9 mouse cellular contexts compared by ENCODE assay signal in the genomic region with DNA sequence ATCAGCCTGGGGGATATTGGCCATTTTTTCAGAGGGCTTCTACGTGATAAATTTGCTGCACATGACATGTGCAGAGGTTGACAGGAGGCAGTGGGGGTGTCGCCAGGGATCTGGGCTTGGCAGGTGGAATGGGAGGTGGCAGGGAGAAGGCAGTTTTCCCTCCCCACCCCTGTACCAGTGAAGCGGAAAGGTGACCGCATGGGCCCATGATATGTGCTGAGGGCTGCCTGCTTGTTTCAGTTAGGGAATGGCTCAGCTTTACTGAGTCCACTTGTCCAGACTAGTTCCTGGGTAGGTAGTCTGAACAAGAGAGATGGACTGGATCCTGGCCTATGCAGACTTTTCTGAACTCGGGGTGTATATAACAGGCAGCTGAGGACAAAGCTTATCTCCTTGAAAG. TPM values are rescaled to one million over a fixed set of nuclear protein-coding genes. Genes with fewer than 3 reads are reported as not detected.
A peak's percentile ranks its signal among the peaks of the same experiment; 100 is the strongest.
DNase-seq lines count a peak whose midpoint lies in the region; ATAC-seq and TF ChIP-seq lines count a peak whose summit lies in the region.
"Had no signal": no experiment of that assay in that cellular context is flagged by ENCODE, and none has a peak within 500 bp of the region (broad histone marks: within the 10 kb centered on the region; RNA-seq: fewer than 3 reads in every experiment).

No protein-coding gene starts in this region.

- H3K27me3 ChIP-seq in neural tube, embryonic 13.5 days = no peaks in the 10 kb centered on the region
- H3K27me3 ChIP-seq in kidney, postnatal 0 days (ENCODE audit: insufficient read depth, low read length) = no peaks in the 10 kb centered on the region

- H3K4me1 ChIP-seq in neural tube, embryonic 13.5 days (replicated peaks) = peaks cover 39% of the 10 kb centered on the region
- peaks cover 21% of the 10 kb centered on the region for H3K4me1 ChIP-seq in kidney, postnatal 0 days (replicated peaks; ENCODE audit: insufficient read depth, low read length)

- no peak overlapping the region for H3K4me2 ChIP-seq in neural tube, embryonic 13.5 days
- H3K4me2 ChIP-seq in kidney, postnatal 0 days (ENCODE audit: low read length) = no peak overlapping the region

- ATAC-seq in neural tube, embryonic 13.5 days (ENCODE audit: low read depth) = no peak
- ATAC-seq in kidney, postnatal 0 days (replicated peaks; ENCODE audit: low FRiP score, low read depth) = peak; percentile 47

- no peak overlapping the region for H3K4me3 ChIP-seq in gastrocnemius, adult 2 months
- H3K4me3 ChIP-seq in neural tube, embryonic 13.5 days = no peak overlapping the region
- H3K4me3 ChIP-seq in kidney, postnatal 0 days (replicated peaks; ENCODE audit: low read depth, low read length) = no peak overlapping the region

- no peak for DNase-seq in gastrocnemius, adult 2 months
- no peak for DNase-seq in gastrocnemius, postnatal 10 days
- no peak for DNase-seq in neural tube, embryonic 10.5 days (ENCODE audit: extremely low spot score, low spot score)
- DNase-seq in kidney, postnatal 0 days (ENCODE audit: low spot score) = no peak
- DNase-seq in urinary bladder, adult 18-20 months (ENCODE audit: low spot score in 2 of 2) = no peak
- no peak for DNase-seq in ovary, postnatal 14 days (ENCODE audit: low spot score)
- DNase-seq in adrenal gland, postnatal 25 days = no peak
- DNase-seq: thymus, adult 2 months had no signal

- H3K27ac ChIP-seq in gastrocnemius, adult 2 months = peak overlapping the region; percentile 89
- peak overlapping the region; percentile 69 for H3K27ac ChIP-seq in neural tube, embryonic 13.5 days (replicated peaks)
- peak overlapping the region; percentile 84 for H3K27ac ChIP-seq in kidney, postnatal 0 days

- peak overlapping the region; percentile 51 for H3K9ac ChIP-seq in neural tube, embryonic 13.5 days
- 0 out of 2 replicates have a peak overlapping the region, but pooled peaks have one; percentile 18 for H3K9ac ChIP-seq in kidney, postnatal 0 days (ENCODE audit: low read depth, low read length)

- intact Hi-C loops in gastrocnemius, adult 2 months (cut with DNase I) = no loop called here

- H3K36me3 ChIP-seq in neural tube, embryonic 13.5 days = peaks cover 35% of the 10 kb centered on the region
- H3K36me3 ChIP-seq in kidney, postnatal 0 days (ENCODE audit: insufficient read depth, low read length) = no peaks in the 10 kb centered on the region

- no peak for TF ChIP-seq CTCF in gastrocnemius, adult 2 months (IDR thresholded peaks at IDR 0.05)
- no peak for TF ChIP-seq CTCF in kidney, postnatal 0 days (IDR thresholded peaks at IDR 0.05; ENCODE audit: low read depth)

- WGBS in neural tube, embryonic 13.5 days = 89% methylated on average over 5 of the region's 5 CpGs
- 66% methylated on average over 5 of the region's 5 CpGs for WGBS in kidney, postnatal 0 days

- no peaks in the 10 kb centered on the region for H3K9me3 ChIP-seq in neural tube, embryonic 13.5 days
- H3K9me3 ChIP-seq in kidney, postnatal 0 days (replicated peaks; ENCODE audit: low read length) = no peaks in the 10 kb centered on the region

RNA-seq across cellular contexts. Expression of a gene that starts 19.8 kb away (rescaled TPM):
- total RNA-seq in gastrocnemius, adult 2 months (2021) = 10 to 100 TPM; 19.0 to 41.6 TPM
- total RNA-seq in gastrocnemius, postnatal 10 days (2021) = 10 to 100 TPM; 24.2 to 27.3 TPM
- polyA plus RNA-seq in neural tube, embryonic 13.5 days (2015; fragmentation: Nextera tagmentation; extraction: Ambion mirVana) = 17.5 and 20.4 TPM in 2 replicates
- polyA plus RNA-seq in kidney, postnatal 0 days (2015; fragmentation: Nextera tagmentation; extraction: Ambion mirVana) = 16.6 and 19.1 TPM in 2 replicates
- 23.0 and 24.0 TPM in 2 replicates for total RNA-seq in adrenal gland, postnatal 25 days (2021)

RNA-seq across cellular contexts. Expression of a gene that starts 36.6 kb away (rescaled TPM):
- 100 to 1,000 TPM; 151 to 206 TPM for total RNA-seq in gastrocnemius, adult 2 months (2021)
- total RNA-seq in gastrocnemius, postnatal 10 days (2021) = 100 to 1,000 TPM; 148 to 160 TPM
- polyA plus RNA-seq in neural tube, embryonic 13.5 days (2015; fragmentation: Nextera tagmentation; extraction: Ambion mirVana) = 122 and 128 TPM in 2 replicates
- 68.9 and 69.8 TPM in 2 replicates for polyA plus RNA-seq in kidney, postnatal 0 days (2015; fragmentation: Nextera tagmentation; extraction: Ambion mirVana)
- 182 and 184 TPM in 2 replicates for total RNA-seq in adrenal gland, postnatal 25 days (2021)

RNA-seq across cellular contexts. Expression of a gene that starts 38.0 kb away (rescaled TPM):
- total RNA-seq in gastrocnemius, adult 2 months (2021) = 1 to 10 TPM; 2.4 to 5.7 TPM
- 10 to 100 TPM in 1 of 2 experiments, 1 to 10 TPM in 1; 7.9 to 10.0 TPM for total RNA-seq in gastrocnemius, postnatal 10 days (2021)
- 4.7 TPM in 2 replicates for polyA plus RNA-seq in neural tube, embryonic 13.5 days (2015; fragmentation: Nextera tagmentation; extraction: Ambion mirVana)
- polyA plus RNA-seq in kidney, postnatal 0 days (2015; fragmentation: Nextera tagmentation; extraction: Ambion mirVana) = 13.6 and 14.4 TPM in 2 replicates
- total RNA-seq in adrenal gland, postnatal 25 days (2021) = 9.4 and 10.0 TPM in 2 replicates

RNA-seq across cellular contexts. Expression of a gene that starts 41.4 kb away (rescaled TPM):
- 10 to 100 TPM; 33.4 to 41.9 TPM for total RNA-seq in gastrocnemius, adult 2 months (2021)
- 10 to 100 TPM; 25.5 to 32.6 TPM for total RNA-seq in gastrocnemius, postnatal 10 days (2021)
- polyA plus RNA-seq in neural tube, embryonic 13.5 days (2015; fragmentation: Nextera tagmentation; extraction: Ambion mirVana) = 0.54 and 1.7 TPM in 2 replicates
- polyA plus RNA-seq in kidney, postnatal 0 days (2015; fragmentation: Nextera tagmentation; extraction: Ambion mirVana) = 4.2 and 4.5 TPM in 2 replicates
- 12.7 and 14.6 TPM in 2 replicates for total RNA-seq in adrenal gland, postnatal 25 days (2021)
